Comparison of ENCODE assay signal across 14 mouse cellular contexts in genomic region chr8:113254076-113254475, GRCm38 (mm10).
A peak's percentile ranks its signal among the peaks of the same experiment; 100 is the strongest.
DNase-seq lines count a peak whose midpoint lies in the region; TF ChIP-seq lines count a peak whose summit lies in the region.
"Had no signal": no experiment of that assay in that cellular context is flagged by ENCODE, and none has a peak within 500 bp of the region (broad histone marks: within the 10 kb centered on the region; RNA-seq: fewer than 3 reads in every experiment).

No protein-coding gene starts in this region.

- H3K27me3 ChIP-seq in myocyte (ENCODE audit: control insufficient read depth, insufficient read depth, insufficient read length) = no peaks in the 10 kb centered on the region
- H3K27me3 ChIP-seq: forebrain, embryonic 13.5 days; heart, embryonic 15.5 days; megakaryocyte, embryonic 14.5 days had no signal

- no peaks in the 10 kb centered on the region for H3K79me2 ChIP-seq in myocyte (ENCODE audit: control insufficient read depth, insufficient read depth)

- TF ChIP-seq POLR2A in myocyte (IDR thresholded peaks at IDR 0.05; ENCODE audit: insufficient read length, low read depth) = no peak

- no peak overlapping the region for H3K4me3 ChIP-seq in myocyte
- H3K4me3 ChIP-seq: forebrain, embryonic 13.5 days; heart, embryonic 15.5 days; megakaryocyte, embryonic 14.5 days had no signal

- DNase-seq in frontal cortex, adult 2 months (ENCODE audit: extremely low spot score in 1 of 2, low spot score in 1 of 2) = peak; percentile 16 to 52
- no peak for DNase-seq in frontal cortex, postnatal 10 days (ENCODE audit: low spot score in 2 of 2)
- peak; percentile 22 for DNase-seq in Muller cell, postnatal 12 days (ENCODE audit: inconsistent ontology term)
- peak; percentile 14 for DNase-seq in embryo, embryonic 10.5 days (ENCODE audit: low spot score)
- DNase-seq in cerebellum, adult 9-11 months = no peak
- DNase-seq in ovary, postnatal 14 days (ENCODE audit: low spot score) = no peak
- DNase-seq: cerebellum, postnatal 25 days; kidney, postnatal 4 days; thymus, postnatal 36 days had no signal

- no peaks in the 10 kb centered on the region for H3K36me3 ChIP-seq in myocyte (ENCODE audit: control insufficient read depth, insufficient read depth)
- H3K36me3 ChIP-seq: heart, embryonic 15.5 days had no signal

- peak overlapping the region; percentile 30 for H3K4me2 ChIP-seq in myocyte (ENCODE audit: low read depth)
- H3K4me2 ChIP-seq: forebrain, embryonic 13.5 days; heart, embryonic 15.5 days; liver, embryonic 11.5 days had no signal

- H3ac ChIP-seq in myocyte (ENCODE audit: control insufficient read depth, insufficient read length) = no peak overlapping the region

TF ChIP-seq in myocyte, 11 proteins besides CTCF, POLR2A, EP300 and RAD21:
- no peak for TF ChIP-seq MYOD1 (IDR thresholded peaks at IDR 0.05; ENCODE audit: control insufficient read depth in 1 of 3, insufficient read length in 2 of 3, low read depth in 2 of 3)
- no peak for TF ChIP-seq USF1 (IDR thresholded peaks at IDR 0.05; ENCODE audit: low read depth)
- no peak for TF ChIP-seq TCF12 (IDR thresholded peaks at IDR 0.05; ENCODE audit: insufficient read depth, poor library complexity, severe bottlenecking)

Comparison
In these comparisons a context has a peak if more than half of its experiments do, and no peak if none do; other contexts are left out.
1. DNase-seq: peak in frontal cortex, adult 2 months (2 of 2), Muller cell, postnatal 12 days (single experiment) and embryo, embryonic 10.5 days (single experiment); none in frontal cortex, postnatal 10 days (0 of 2), cerebellum, adult 9-11 months (single experiment) and ovary, postnatal 14 days (single experiment).